Mouse (Mus musculus) gastrocnemius, postnatal 10 days (tissue): ENCODE measurements around the gene Cfhr1. TPM values are rescaled to one million over a fixed set of nuclear protein-coding genes. Genes with fewer than 3 reads are reported as not detected.

ENCODE experiments used
- DNase-seq: peaks from one replicate; pipeline ENCODE4 v3.0.0; 2021; ENCODE audit warnings: mixed read lengths
- long read RNA-seq, 2 experiments: library from polyadenylated mRNA; stranded (forward); transcript quantifications; one replicate each; pipeline ENCODE4 v2.0.0; 2021
- total RNA-seq, 2 experiments: library from RNA; stranded (reverse); gene quantifications; 2 replicates each; pipeline ENCODE4 v1.2.3; 2021

Gene Cfhr1
- not detected for total RNA-seq
- long read RNA-seq, experiment 1: 0 reads
- long read RNA-seq, experiment 2: 0 reads

GRCm38 (mm10) chr1:139560024-139560423 is at the start of gene Cfhr1:
TSS of gene Cfhr1 (minus strand) at chr1:139560272.
- DNase-seq: no peak

- no peak for DNase-seq
Observed at GRCm38 (mm10) chr1:139551311-139551710, 8.8 kb downstream of the Cfhr1 start.

- DNase-seq: no peak
Observed at GRCm38 (mm10) chr1:139548536-139548935, 11.5 kb downstream of the Cfhr1 start.

DNA sequence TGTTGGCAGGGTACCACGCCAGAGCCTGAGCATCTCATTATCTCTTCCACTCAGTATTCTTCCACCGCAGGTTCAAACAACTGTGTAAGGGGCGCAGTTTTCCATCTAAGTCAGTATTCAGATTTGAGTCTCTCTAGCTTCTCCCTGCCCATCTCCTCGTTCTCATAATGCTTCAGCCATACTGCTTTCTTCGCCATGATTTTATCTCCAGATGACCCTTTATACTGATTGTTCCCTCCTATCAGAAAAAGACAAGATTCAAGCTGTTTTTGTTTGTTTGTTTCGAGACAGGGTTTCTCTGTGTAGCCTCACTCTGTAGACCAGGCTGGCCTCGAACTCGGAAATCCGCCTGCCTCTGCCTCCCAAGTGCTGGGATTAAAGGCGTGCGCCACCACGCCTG is 45.5 kb downstream of the Cfhr1 start:
- no peak for DNase-seq

DNA sequence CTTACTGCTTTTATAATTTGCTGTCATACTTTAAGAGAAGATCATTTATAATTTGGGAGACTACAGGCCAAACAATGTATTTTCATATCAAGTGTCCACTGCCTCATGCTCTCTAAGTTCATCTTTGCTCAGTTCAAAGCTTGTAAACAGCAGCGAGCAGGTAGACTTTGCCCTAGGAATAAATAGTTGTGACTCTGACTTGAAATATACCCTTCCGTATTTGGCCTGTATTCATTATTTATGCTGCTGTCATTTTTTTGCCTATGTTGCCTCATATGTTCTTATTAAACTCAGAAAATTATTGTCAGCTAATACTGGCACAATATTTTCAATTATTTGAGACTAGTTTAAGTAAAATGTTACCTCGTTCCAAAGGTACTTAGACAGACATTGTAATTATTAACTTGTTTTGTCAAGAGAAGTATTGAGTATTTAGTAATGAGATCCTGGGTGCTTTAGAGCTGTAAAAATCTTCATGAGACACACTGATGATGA is 58.8 kb downstream of the Cfhr1 start, which contains the start of gene F13b:
F13b (plus strand) TSS at position 445 of the 495 bp plus-strand sequence.
- no peak for DNase-seq

GRCm38 (mm10) chr1:139499751-139500150 is 60.3 kb downstream of the Cfhr1 start:
- no peak for DNase-seq

Other genes with a start within 250 kb of the Cfhr1 start
- not detected for gene Crb1, start 183.2 kb downstream of the Cfhr1 start, total RNA-seq
- gene Zbtb41, start 138.0 kb downstream of the Cfhr1 start, total RNA-seq: 10 to 100 TPM; 14.8 to 16.7 TPM
- gene Aspm, start 105.5 kb downstream of the Cfhr1 start, total RNA-seq: 1 to 10 TPM; 6.6 to 6.8 TPM
- gene F13b, start 58.6 kb downstream of the Cfhr1 start, total RNA-seq: not detected
- under 1 TPM in 1 of 2 experiments, not detected in 1; 0.14 TPM for gene Gm4788, start 221.0 kb upstream of the Cfhr1 start, total RNA-seq